Mouse (Mus musculus): ENCODE measurements at regions not wholly inside any gene's neighbourhood (a gene's known extent, or its start where the extent isn't known, plus 50 kb on each side); places are given as distances from the start of the nearest gene placed in this dataset.
"Not testable (repeated sequence)": the region's sequence is repeated elsewhere in the genome, so short reads cannot be mapped to it uniquely, and the experiment has no call there.

DNA sequence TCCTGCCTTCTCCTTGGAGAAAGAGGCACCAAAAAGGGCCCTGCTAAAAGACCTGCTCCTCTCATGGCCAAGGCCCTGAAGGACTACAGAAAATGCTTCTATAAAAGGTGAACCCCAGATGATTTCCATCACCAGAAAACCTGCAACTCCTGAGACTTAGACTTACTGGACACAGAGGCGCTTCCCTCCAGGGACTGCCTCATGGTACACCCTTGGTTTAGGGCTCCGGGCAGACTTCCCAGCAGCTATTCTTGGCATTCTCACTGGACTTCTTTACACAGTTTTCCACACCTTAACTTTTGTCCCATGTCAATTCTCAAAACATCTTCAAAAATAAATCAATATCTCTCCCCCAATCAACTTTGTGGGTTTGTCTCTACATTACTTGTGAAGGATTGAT lies 393.2 kb downstream of the Gpm6a start:
- not testable (repeated sequence) for ATAC-seq (ENCODE audit: insufficient number of reproducible peaks, low FRiP score, low TSS enrichment)

DNA sequence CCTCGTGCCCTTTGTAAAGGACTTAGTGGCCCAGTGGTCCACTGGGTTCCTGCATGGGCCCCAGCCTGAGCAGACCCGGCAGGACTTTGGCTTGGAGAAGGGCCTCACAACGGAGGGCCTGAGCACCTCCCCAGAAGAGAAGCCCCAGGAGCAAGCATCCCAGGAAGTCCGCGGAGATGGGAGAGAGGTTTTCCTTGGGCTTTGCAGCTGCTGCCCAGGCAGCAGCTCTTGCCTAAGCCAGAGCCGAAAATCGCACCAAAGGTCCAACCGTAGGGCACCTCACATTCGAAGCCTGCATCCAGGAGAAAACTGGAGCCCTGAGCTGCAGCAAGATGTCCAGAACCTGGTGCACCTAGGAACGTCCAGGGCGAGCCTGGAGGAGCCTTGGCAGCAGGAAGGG lies 405.2 kb downstream of the Gpm6a start:
- ATAC-seq (ENCODE audit: insufficient number of reproducible peaks, low FRiP score, low TSS enrichment): not testable (repeated sequence)

DNA sequence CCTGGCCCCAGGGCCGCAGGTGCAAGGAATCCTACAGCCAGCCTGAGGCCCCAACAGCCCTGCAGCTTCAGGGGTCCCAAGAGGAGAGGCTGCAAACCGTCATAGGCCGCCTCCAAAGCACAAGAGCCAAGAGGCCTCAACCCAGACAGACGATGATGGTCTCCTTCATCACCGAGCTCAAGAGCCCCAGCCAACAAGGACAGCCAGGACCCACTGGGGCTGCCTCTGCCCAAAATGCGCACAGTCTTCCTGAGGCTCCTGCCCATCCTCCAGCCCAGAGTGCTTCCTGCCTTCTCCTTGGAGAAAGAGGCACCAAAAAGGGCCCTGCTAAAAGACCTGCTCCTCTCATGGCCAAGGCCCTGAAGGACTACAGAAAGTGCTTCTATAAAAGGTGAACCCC lies 412.8 kb downstream of the Gpm6a start:
- not testable (repeated sequence) for ATAC-seq (ENCODE audit: insufficient number of reproducible peaks, low FRiP score, low TSS enrichment)

DNA sequence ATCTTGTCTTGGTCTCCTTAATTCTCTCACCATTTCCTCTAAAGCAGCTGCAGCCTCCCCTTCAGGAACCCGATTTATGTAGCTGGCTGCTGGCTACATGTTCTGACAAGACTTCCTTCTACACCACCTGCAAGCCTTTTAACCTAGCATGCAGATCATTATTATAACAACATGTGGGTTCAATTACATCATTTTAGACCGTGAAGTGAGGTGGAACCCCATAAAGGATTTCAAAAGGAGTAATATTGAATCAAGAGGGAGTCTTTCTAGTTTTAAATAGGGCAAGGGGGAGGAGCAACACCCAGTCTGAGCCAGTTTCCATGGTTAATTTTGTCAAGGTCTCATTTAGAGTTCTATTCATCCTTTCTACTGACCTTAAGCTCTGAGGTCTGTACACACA lies 442.4 kb downstream of the Gpm6a start:
- ATAC-seq (ENCODE audit: insufficient number of reproducible peaks, low FRiP score, low TSS enrichment): no peak

DNA sequence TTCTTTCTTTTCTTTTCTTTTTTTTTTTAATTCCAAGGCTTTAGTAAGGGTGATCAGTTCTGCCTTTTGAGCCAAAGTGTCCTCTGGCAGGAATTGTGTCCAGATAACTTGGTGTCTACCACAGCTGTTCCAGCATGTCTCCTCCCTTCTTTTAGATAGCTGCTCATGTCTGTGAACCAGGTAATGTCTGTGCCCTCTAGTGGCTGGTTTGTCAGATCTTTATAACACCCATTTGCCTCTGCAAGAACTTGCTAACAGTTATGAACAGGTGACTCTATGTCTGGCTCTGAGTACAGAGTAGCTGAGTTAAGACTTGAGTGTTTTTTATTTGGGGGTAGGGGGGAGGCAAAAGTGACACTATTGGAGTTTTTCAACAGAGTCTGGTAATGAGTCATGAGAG lies 443.7 kb downstream of the Gpm6a start:
- ATAC-seq (ENCODE audit: insufficient number of reproducible peaks, low FRiP score, low TSS enrichment): 0 out of 2 replicates have a peak, but pooled peaks have one; percentile 26

DNA sequence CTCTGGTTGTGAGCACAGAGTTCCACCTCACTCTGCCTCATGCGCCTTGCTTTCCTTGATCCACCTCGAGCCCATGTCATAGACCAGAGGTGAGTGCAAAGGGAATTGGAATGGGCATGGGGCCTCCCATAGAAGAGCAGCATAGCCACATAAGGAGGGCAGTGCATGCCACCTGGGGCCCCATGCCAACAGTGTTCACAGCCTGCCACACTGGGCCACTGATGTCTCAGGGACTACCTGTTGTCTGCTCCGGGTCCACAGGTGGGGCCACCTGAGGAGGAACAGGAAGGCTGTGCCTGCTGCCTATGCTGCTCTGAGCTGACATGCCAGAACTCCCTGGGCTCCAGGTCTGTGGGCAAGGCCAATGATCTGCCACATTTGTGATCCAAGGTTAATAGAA lies 445.8 kb downstream of the Gpm6a start:
- ATAC-seq (ENCODE audit: insufficient number of reproducible peaks, low FRiP score, low TSS enrichment): 0 out of 2 replicates have a peak, but pooled peaks have one; percentile 29

DNA sequence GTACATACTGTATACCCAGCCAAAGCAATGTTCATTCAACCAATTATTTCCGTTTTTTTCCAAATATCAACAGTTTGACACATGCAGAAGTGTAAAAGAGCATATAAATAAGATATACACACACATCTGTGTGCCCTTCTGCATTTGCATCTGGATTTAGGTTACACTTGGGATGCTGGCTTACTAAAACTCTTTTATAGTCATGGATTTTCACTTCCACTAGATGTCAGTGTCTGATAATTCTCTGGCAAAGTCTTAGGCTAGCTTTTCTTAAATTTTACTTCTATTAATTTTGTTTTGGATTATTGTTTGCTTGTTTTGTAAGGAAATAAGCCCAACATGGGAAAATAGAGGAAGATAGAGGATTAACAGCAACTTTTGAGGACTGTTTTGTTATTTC lies 452.3 kb downstream of the Gpm6a start:
- ATAC-seq (ENCODE audit: insufficient number of reproducible peaks, low FRiP score, low TSS enrichment): not testable (repeated sequence)
